ENCODE assay signal across 8 mouse cellular contexts in genomic region chr4:134956328-134956727, GRCm38 (mm10). TPM values are rescaled to one million over a fixed set of nuclear protein-coding genes. Genes with fewer than 3 reads are reported as not detected.
DNase-seq lines count a peak whose midpoint lies in the region; ATAC-seq and TF ChIP-seq lines count a peak whose summit lies in the region.
"Had no signal": no experiment of that assay in that cellular context is flagged by ENCODE, and none has a peak within 500 bp of the region (broad histone marks: within the 10 kb centered on the region; RNA-seq: fewer than 3 reads in every experiment).

No protein-coding gene starts in this region.

- intact Hi-C loops in gastrocnemius, adult 2 months (cut with DNase I) = no loop called here

- no peak overlapping the region for H3K4me2 ChIP-seq in lung, postnatal 0 days (replicated peaks; ENCODE audit: low read depth, low read length)
- H3K4me2 ChIP-seq: stomach, embryonic 15.5 days had no signal

- H3K9me3 ChIP-seq in lung, postnatal 0 days (ENCODE audit: low read length) = no peaks in the 10 kb centered on the region
- H3K9me3 ChIP-seq: stomach, embryonic 15.5 days had no signal

- no peak overlapping the region for H3K27ac ChIP-seq in gastrocnemius, adult 2 months
- H3K27ac ChIP-seq in lung, postnatal 0 days (ENCODE audit: low read length) = no peak overlapping the region
- H3K27ac ChIP-seq: stomach, embryonic 15.5 days had no signal

- no peaks in the 10 kb centered on the region for H3K36me3 ChIP-seq in C2C12 (ENCODE audit: control insufficient read depth, insufficient read depth)
- H3K36me3 ChIP-seq in lung, postnatal 0 days (ENCODE audit: insufficient read depth, low read length) = no peaks in the 10 kb centered on the region
- H3K36me3 ChIP-seq: stomach, embryonic 15.5 days had no signal

- H3ac ChIP-seq in C2C12 (ENCODE audit: control insufficient read depth, insufficient read length, low read depth) = peak overlapping the region; percentile 40

- ATAC-seq in lung, postnatal 0 days = peak; percentile 50

- H3K27me3 ChIP-seq in C2C12 (ENCODE audit: control insufficient read depth, insufficient read depth, insufficient read length) = no peaks in the 10 kb centered on the region
- H3K27me3 ChIP-seq in lung, postnatal 0 days (replicated peaks; ENCODE audit: insufficient read depth, low read length) = no peaks in the 10 kb centered on the region

- peak overlapping the region; percentile 8 for H3K4me3 ChIP-seq in C2C12 (ENCODE audit: insufficient read depth, poor library complexity, severe bottlenecking)
- no peak overlapping the region for H3K4me3 ChIP-seq in gastrocnemius, adult 2 months
- H3K4me3 ChIP-seq in lung, postnatal 0 days (ENCODE audit: low read depth, low read length) = no peak overlapping the region
- H3K4me3 ChIP-seq: stomach, embryonic 15.5 days had no signal

- TF ChIP-seq CTCF in C2C12 (IDR thresholded peaks at IDR 0.05; ENCODE audit: control insufficient read depth, insufficient read depth, insufficient read length) = peak; percentile 58
- peak; percentile 80 for TF ChIP-seq CTCF in gastrocnemius, adult 2 months (IDR thresholded peaks at IDR 0.05)
- TF ChIP-seq CTCF in lung, postnatal 0 days (IDR thresholded peaks at IDR 0.05) = peak; percentile 77

- H3K79me2 ChIP-seq in C2C12 (ENCODE audit: control insufficient read depth, insufficient read depth) = no peaks in the 10 kb centered on the region

- TF ChIP-seq EP300 in lung, postnatal 0 days (IDR thresholded peaks at IDR 0.05) = no peak

- peak; percentile 85 for DNase-seq in 416B (ENCODE audit: low read depth)
- DNase-seq in c-Kit-positive CD71-negative TER-119-negative erythroid progenitor cells, embryonic 14.5 days (ENCODE audit: low read depth) = peak; percentile 79
- peak; percentile 78 for DNase-seq in gastrocnemius, adult 2 months
- DNase-seq in kidney, postnatal 14 days = peak; percentile 76
- peak; percentile 78 for DNase-seq in lung, postnatal 0 days (ENCODE audit: low spot score)
- peak; percentile 57 for DNase-seq in spleen, adult 12 weeks (ENCODE audit: low spot score)

- H3K4me1 ChIP-seq in lung, postnatal 0 days (ENCODE audit: insufficient read depth, low read depth, low read length) = no peaks in the 10 kb centered on the region

- no peaks in the 10 kb centered on the region for H3K79me3 ChIP-seq in C2C12 (ENCODE audit: low read depth)

- no peak overlapping the region for H3K9ac ChIP-seq in lung, postnatal 0 days (replicated peaks; ENCODE audit: low read depth)
- H3K9ac ChIP-seq: stomach, embryonic 15.5 days had no signal

- WGBS in lung, postnatal 0 days = 16% methylated on average over 3 of the region's 3 CpGs

TF ChIP-seq in C2C12, 6 proteins besides CTCF, POLR2A, EP300 and RAD21:
- TF ChIP-seq FOSL1 (IDR thresholded peaks at IDR 0.05; ENCODE audit: insufficient read depth, low read length, poor library complexity, severe bottlenecking) = no peak
- no peak for TF ChIP-seq MYOD1 (IDR thresholded peaks at IDR 0.05; ENCODE audit: control insufficient read depth, insufficient read length, low read depth)
- TF ChIP-seq MYOG (IDR thresholded peaks at IDR 0.05; ENCODE audit: control insufficient read depth, extremely low read depth, insufficient read length) = no peak
TF ChIP-seq in C2C12: peak in this region for 0.

RNA-seq across cellular contexts. Expression of gene Syf2, which starts 25.6 kb away (rescaled TPM):
- polyA plus RNA-seq in C2C12 (2012; fragmentation: generic; extraction: Trizol) = 48.6 TPM
- 10 to 100 TPM; 39.5 to 40.9 TPM for total RNA-seq in gastrocnemius, adult 2 months (2021)
- 118 and 132 TPM in 2 replicates for polyA plus RNA-seq in lung, postnatal 0 days (2015; fragmentation: Nextera tagmentation; extraction: Ambion mirVana)

RNA-seq across cellular contexts. Expression of gene Rsrp1, which starts 32.9 kb away (rescaled TPM):
- 35.4 TPM for polyA plus RNA-seq in C2C12 (2012; fragmentation: generic; extraction: Trizol)
- 100 to 1,000 TPM; 221 to 234 TPM for total RNA-seq in gastrocnemius, adult 2 months (2021)
- 542 and 611 TPM in 2 replicates for polyA plus RNA-seq in lung, postnatal 0 days (2015; fragmentation: Nextera tagmentation; extraction: Ambion mirVana)

RNA-seq across cellular contexts. Expression of gene Tmem50a, which starts 41.5 kb away (rescaled TPM):
- polyA plus RNA-seq in C2C12 (2012; fragmentation: generic; extraction: Trizol) = 94.9 TPM
- 10 to 100 TPM; 27.8 to 30.9 TPM for total RNA-seq in gastrocnemius, adult 2 months (2021)
- 271 and 296 TPM in 2 replicates for polyA plus RNA-seq in lung, postnatal 0 days (2015; fragmentation: Nextera tagmentation; extraction: Ambion mirVana)

Comparison
In these comparisons a context has a peak if more than half of its experiments do, and no peak if none do; other contexts are left out.
1. RNA of gene Rsrp1, which starts 32.9 kb away (polyA plus RNA-seq): 542 to 611 TPM in lung, postnatal 0 days; 35.4 TPM in C2C12 (single experiment); every median in the first group is over 10 times any median in the second.
2. Peak in every context shown above with its lines, with median percentiles within 50 percentile points of each other: DNase-seq and CTCF ChIP-seq.